Mouse (Mus musculus) heart, embryonic 13.5 days (tissue): ENCODE results near the gene Klk13. TPM values are rescaled to one million over a fixed set of nuclear protein-coding genes. Genes with fewer than 3 reads are reported as not detected.

Source experiments
- ATAC-seq: fragments of 200-750 bp; cut with Nextera tagmentation; 2 replicates; pipeline ENCODE4 v1.8.0; 2017; ENCODE audit warnings: moderate TSS enrichment; ENCODE audit not compliant: insufficient number of reproducible peaks, low FRiP score, low TSS enrichment; ENCODE audit errors: extremely low read depth
- H3K27ac ChIP-seq: fragments of 300-500 bp; sonication (generic); replicated peaks from 2 replicates; pipeline ENCODE4 v1.5.1; 2015; ENCODE audit warnings: moderate library complexity, mild to moderate bottlenecking, inconsistent platforms
- H3K27me3 ChIP-seq: fragments of 300-500 bp; sonication (generic); replicated peaks from 2 replicates; pipeline ENCODE4 v1.6.1; 2015; ENCODE audit warnings: mild to moderate bottlenecking, inconsistent platforms
- H3K36me3 ChIP-seq: fragments of 300-500 bp; sonication (generic); 2 replicates; pipeline ENCODE4 v1.6.1; 2015; ENCODE audit warnings: mild to moderate bottlenecking, inconsistent platforms
- H3K4me1 ChIP-seq: fragments of 300-500 bp; sonication (generic); 2 replicates; pipeline ENCODE4 v1.6.1; 2015; ENCODE audit warnings: inconsistent platforms
- H3K4me2 ChIP-seq: fragments of 300-500 bp; sonication (generic); 2 replicates; pipeline ENCODE4 v1.6.1; 2015; ENCODE audit warnings: inconsistent platforms, mild to moderate bottlenecking, moderate library complexity
- H3K4me3 ChIP-seq: fragments of 300-500 bp; sonication (generic); 2 replicates; pipeline ENCODE4 v1.5.1; 2015; ENCODE audit warnings: moderate library complexity, mild to moderate bottlenecking, inconsistent platforms
- H3K9ac ChIP-seq: fragments of 300-500 bp; sonication (generic); 2 replicates; pipeline ENCODE4 v1.6.1; 2015; ENCODE audit warnings: inconsistent platforms, mild to moderate bottlenecking, moderate library complexity
- H3K9me3 ChIP-seq: fragments of 300-500 bp; sonication (generic); 2 replicates; pipeline ENCODE4 v1.6.1; 2016; ENCODE audit warnings: inconsistent platforms
- WGBS: fragments of 180-500 bp; shearing (Covaris S2); methylation state at CpG from one replicate; pipeline ENCODE4 v1.1.7; 2015; ENCODE audit warnings: mixed read lengths; 5-methylcytosine and 5-hydroxymethylcytosine counted together
- polyA plus RNA-seq: library from polyadenylated mRNA; unstranded; fragments of >200 nt; fragmentation: Nextera tagmentation; extraction: Ambion mirVana; gene quantifications from 2 replicates; pipeline ENCODE4 v1.2.1, GENCODE M21; 2015

Klk13 gene
- polyA plus RNA-seq, 1 experiment from 2014 or later = not detected

- no peaks in the 10 kb centered on the region for H3K27me3 ChIP-seq
- 52% methylated on average over 3 of the region's 3 CpGs for WGBS
- no peaks in the 10 kb centered on the region for H3K9me3 ChIP-seq
- ATAC-seq = no peak
- H3K4me2 ChIP-seq = no peak overlapping the region
- H3K4me3 ChIP-seq = no peak overlapping the region
- H3K4me1 ChIP-seq = no peaks in the 10 kb centered on the region
- no peak overlapping the region for H3K27ac ChIP-seq
- H3K36me3 ChIP-seq = no peaks in the 10 kb centered on the region
- no peak overlapping the region for H3K9ac ChIP-seq
These were observed 60.5 kb downstream of the Klk13 start for GRCm38 (mm10) chr7:43772901-43773300.

- ATAC-seq = no peak
- Histone ChIP-seq H3K27ac (no peak within 1 kb of the TSS), H3K9ac (no peak within 1 kb of the TSS), H3K4me2 (no peak within 1 kb of the TSS), H3K4me1 (no peaks in the 10 kb centered on the region), H3K4me3 (no peak within 1 kb of the TSS), H3K9me3 (no peaks in the 10 kb centered on the region), H3K36me3 (no peaks in the 10 kb centered on the region), H3K27me3 (no peaks in the 10 kb centered on the region)
- 81% methylated on average over 5 of the region's 5 CpGs for WGBS
These were observed 62.0 kb downstream of the Klk13 start, which contains the start of gene Klk11 for GRCm38 (mm10) chr7:43774364-43774763. Gene Klk11 (plus strand): TSS chr7:43774604.

- WGBS = 49% methylated on average over 6 of the region's 6 CpGs
- H3K4me2 ChIP-seq = no peak overlapping the region
- ATAC-seq = no peak
- no peaks in the 10 kb centered on the region for H3K4me1 ChIP-seq
- H3K27ac ChIP-seq = no peak overlapping the region
- no peak overlapping the region for H3K9ac ChIP-seq
- H3K4me3 ChIP-seq = no peak overlapping the region
- H3K9me3 ChIP-seq = no peaks in the 10 kb centered on the region
- H3K36me3 ChIP-seq = no peaks in the 10 kb centered on the region
- no peaks in the 10 kb centered on the region for H3K27me3 ChIP-seq
These were observed 62.4 kb downstream of the Klk13 start for GRCm38 (mm10) chr7:43774802-43775201.

- ATAC-seq = no peak
- Histone ChIP-seq H3K9me3 (no peaks in the 10 kb centered on the region), H3K4me1 (no peaks in the 10 kb centered on the region), H3K9ac (no peak overlapping the region), H3K27me3 (no peaks in the 10 kb centered on the region), H3K27ac (no peak overlapping the region), H3K36me3 (no peaks in the 10 kb centered on the region), H3K4me2 (no peak overlapping the region), H3K4me3 (no peak overlapping the region)
- WGBS = 44% methylated on average over 7 of the region's 7 CpGs
These were observed 63.1 kb downstream of the Klk13 start for GRCm38 (mm10) chr7:43775311-43776057.

- Histone ChIP-seq H3K27ac (no peak overlapping the region), H3K9me3 (no peaks in the 10 kb centered on the region), H3K4me2 (no peak overlapping the region), H3K36me3 (no peaks in the 10 kb centered on the region), H3K27me3 (peaks cover 3% of the 10 kb centered on the region; the same call in 1 of the 2 replicates), H3K9ac (no peak overlapping the region), H3K4me1 (no peaks in the 10 kb centered on the region), H3K4me3 (no peak overlapping the region)
- WGBS = 81% methylated on average over 5 of the region's 5 CpGs
- ATAC-seq = no peak
These were observed 64.1 kb downstream of the Klk13 start for GRCm38 (mm10) chr7:43776506-43776905.

Other genes with a start within 250 kb of the Klk13 start
- gene Vsig10l, start 249.4 kb upstream of the Klk13 start, polyA plus RNA-seq = 2.2 and 2.8 TPM in 2 replicates
- 0.09 and 0.12 TPM in 2 replicates for gene Iglon5, start 222.5 kb upstream of the Klk13 start, polyA plus RNA-seq
- gene 4931406B18Rik, start 206.6 kb upstream of the Klk13 start, polyA plus RNA-seq = not detected in 2 replicates
- 0.68 and 1.1 TPM in 2 replicates for gene Cd33, start 168.1 kb upstream of the Klk13 start, polyA plus RNA-seq
- 1.2 and 1.3 TPM in 2 replicates for gene Zfp658, start 150.3 kb upstream of the Klk13 start, polyA plus RNA-seq
- gene Zfp719, start 133.0 kb upstream of the Klk13 start, polyA plus RNA-seq = 7.0 TPM in 2 replicates
- not detected in 2 replicates for gene Zfp819, start 105.4 kb upstream of the Klk13 start, polyA plus RNA-seq
- not detected in 2 replicates for gene Ceacam18, start 77.9 kb upstream of the Klk13 start, polyA plus RNA-seq
- 0.41 and 0.52 TPM in 2 replicates for gene Siglece, start 52.4 kb upstream of the Klk13 start, polyA plus RNA-seq
- 6.3 and 6.8 TPM in 2 replicates for gene Ctu1, start 40.6 kb upstream of the Klk13 start, polyA plus RNA-seq
- gene Klk14, start 22.1 kb upstream of the Klk13 start, polyA plus RNA-seq = not detected in 2 replicates
- gene Klk12, start 56.3 kb downstream of the Klk13 start, polyA plus RNA-seq = not detected in 2 replicates
- not detected in 2 replicates for gene Klk11, start 62.0 kb downstream of the Klk13 start, polyA plus RNA-seq
- 0.10 and 0.11 TPM in 2 replicates for gene Klk10, start 68.5 kb downstream of the Klk13 start, polyA plus RNA-seq
- 0.13 and 0.25 TPM in 2 replicates for gene Klk9, start 79.3 kb downstream of the Klk13 start, polyA plus RNA-seq
- 25.8 and 27.9 TPM in 2 replicates for gene Klk8, start 85.0 kb downstream of the Klk13 start, polyA plus RNA-seq
- 0.09 and 0.10 TPM in 2 replicates for gene Klk7, start 98.7 kb downstream of the Klk13 start, polyA plus RNA-seq
- not detected in 2 replicates for gene Klk6, start 111.9 kb downstream of the Klk13 start, polyA plus RNA-seq
- not detected in 2 replicates for gene Klk5, start 129.4 kb downstream of the Klk13 start, polyA plus RNA-seq
- gene Klk4, start 168.6 kb downstream of the Klk13 start, polyA plus RNA-seq = not detected in 2 replicates
- not detected in 2 replicates for gene Klk15, start 221.2 kb downstream of the Klk13 start, polyA plus RNA-seq
- gene Klk1b8, start 238.1 kb downstream of the Klk13 start, polyA plus RNA-seq = not detected in 2 replicates